Mouse (Mus musculus) spleen, postnatal 10 days (tissue): ENCODE measurements at regions not wholly inside any gene's neighbourhood (a gene's known extent, or its start where the extent isn't known, plus 50 kb on each side); places are given as distances from the start of the nearest gene placed in this dataset.

ENCODE experiments used
- DNase-seq, 2 experiments: peaks; one replicate each; pipeline ENCODE4 v3.0.0; 2021 to 2022; ENCODE audit warnings: low spot score in 2 of 2

DNA sequence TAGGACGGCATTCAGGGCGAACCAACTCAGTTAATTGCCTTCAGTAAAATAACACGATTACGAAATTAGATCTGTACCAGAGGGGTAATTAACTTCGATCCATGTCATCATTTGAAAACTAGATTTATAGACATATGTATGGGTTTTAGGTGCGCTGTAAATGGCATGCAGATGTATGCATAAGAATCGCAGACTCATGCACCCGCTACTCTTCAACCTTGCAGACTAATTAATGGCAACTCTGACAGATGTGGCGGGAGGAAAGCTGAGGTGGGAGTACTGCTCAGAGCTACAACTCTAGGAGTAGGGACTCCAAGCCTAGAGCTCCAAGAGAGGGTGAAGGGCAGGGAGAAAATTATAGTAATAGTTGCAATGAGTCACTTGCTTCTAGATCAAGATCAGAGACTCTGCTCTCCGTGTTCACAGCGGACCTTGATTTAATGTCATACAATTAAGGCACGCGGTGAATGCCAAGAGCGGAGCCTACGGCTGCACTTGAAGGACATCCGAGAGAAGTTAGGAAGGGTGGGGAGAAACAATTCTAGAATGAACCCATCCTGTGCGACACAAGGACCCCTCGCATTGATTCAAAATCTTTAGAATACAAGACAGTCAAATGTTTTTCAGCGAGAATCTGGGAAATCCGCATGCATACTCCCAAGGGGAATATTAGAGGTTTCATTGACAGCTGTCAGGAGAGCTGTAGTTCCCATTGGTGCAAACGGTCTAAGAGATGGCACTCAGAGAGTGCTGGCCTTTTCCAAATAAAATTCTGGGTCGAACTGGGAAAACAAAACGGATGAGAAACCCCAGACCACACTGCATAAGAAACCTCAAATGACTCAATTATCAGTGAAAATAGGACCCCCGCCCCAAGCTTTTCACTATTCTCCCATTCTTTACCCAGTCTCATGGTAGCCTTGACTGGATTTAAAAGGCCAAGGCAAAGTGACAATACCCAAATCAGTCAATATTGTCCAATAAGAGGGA is 152.6 kb upstream of the Cypt12 start:
- no peak for DNase-seq

DNA sequence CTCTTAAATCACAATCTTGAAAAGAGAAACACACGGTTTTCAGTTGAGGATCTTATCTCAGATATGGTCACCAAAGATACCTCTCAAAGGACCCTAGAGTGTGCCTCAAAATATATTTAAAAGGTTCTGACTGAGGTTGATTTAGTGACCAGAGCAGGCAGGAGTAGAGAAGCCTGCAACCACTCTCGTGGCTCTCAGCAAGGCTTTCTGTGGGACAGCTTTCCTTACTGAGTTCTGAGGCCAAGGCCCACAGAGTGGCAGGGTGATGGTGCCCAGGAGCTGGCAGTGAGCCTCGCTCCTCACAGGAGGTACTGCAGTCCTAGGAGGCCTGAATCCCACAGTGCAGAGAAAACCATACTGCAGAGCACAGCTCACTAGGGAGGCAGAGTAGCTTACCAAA is 151.4 kb upstream of the Cypt12 start:
- no peak for DNase-seq

DNA sequence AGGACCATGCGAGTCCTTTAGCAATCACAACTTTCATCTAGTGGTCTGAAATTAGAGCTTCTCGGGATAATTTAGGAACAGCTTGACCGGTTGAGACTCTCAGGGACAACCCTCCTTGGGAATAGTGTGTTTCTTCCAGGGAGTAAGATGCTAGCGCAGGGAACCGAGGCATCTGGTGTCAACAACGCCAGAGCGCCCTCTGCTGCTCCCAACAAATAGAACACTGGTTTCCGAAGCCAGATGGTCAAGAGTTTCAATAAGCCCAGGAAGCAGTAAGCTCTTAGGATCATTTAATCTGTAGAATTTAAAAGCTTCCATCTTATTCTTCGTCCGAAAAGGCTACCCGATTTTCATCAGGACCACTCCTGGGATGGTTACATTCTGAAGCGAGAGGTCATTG is 149.8 kb upstream of the Cypt12 start:
- no peak for DNase-seq

GRCm38 (mm10) chr3:17799120-17799519 is 149.1 kb upstream of the Cypt12 start:
- no peak for DNase-seq

GRCm38 (mm10) chr3:17800810-17801209 is 147.4 kb upstream of the Cypt12 start:
- DNase-seq, result no peak

DNA sequence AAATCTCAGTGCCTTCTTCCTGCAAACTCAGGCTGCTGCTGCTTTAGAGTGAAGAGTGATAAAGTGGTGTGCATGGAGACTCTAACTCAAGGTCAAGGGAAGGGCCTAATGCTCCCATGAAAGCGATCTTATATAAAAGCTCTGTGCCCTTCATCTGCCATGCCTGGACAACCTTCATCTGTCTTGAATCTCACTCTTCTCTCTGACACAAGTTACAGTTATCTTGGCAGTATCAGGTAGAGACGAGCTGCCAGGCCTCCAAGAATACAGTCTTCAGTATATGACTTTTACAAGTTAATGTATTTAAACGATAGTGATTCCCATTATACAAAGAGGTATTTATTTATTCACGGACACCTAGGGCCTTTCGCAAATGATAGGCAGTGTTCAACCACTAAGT is 146.7 kb upstream of the Cypt12 start:
- no peak for DNase-seq

DNA sequence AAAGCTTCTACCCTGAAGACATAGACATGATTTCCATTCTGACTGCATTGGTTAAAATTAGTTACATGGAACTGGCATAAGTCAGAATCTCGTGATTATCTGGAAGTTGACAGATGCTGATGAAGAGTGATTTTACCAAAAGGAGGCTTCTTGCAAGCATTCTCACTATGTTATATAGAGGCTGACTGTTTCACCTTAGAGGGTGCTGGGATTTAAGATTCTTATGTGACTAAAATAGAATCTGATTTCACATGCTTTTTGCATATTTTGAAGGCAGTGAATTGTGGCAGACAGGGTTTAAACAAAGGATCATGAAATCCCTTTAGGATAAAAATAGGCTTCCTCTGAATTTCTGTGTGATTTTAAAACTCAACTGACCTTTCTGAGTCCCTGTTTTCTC is 143.0 kb upstream of the Cypt12 start:
- no peak for DNase-seq

DNA sequence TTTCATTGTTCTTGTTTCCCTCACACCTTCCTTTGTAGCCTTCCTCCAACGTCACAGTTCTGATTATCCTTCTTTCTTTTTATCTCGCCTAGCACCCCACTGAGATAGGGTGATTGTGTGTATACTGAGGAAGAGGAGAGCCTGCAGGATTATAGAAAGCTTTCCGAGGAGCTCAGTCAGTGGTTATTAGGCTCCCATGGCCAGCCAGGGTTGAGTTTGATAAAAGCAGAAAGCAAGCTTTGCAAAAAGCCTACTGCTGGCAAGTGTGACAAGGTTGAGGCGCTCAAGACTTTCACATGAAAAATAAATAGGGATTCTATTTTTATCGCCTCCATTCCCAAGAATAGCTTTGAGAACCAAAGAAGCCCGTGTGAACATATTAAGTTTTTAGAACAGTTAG is 136.9 kb upstream of the Cypt12 start:
- no peak for DNase-seq

GRCm38 (mm10) chr3:17824201-17824600 is 124.0 kb upstream of the Cypt12 start:
- DNase-seq, result no peak

GRCm38 (mm10) chr3:17824662-17825061 is 123.5 kb upstream of the Cypt12 start:
- no peak for DNase-seq

GRCm38 (mm10) chr3:17825254-17825890 is 122.8 kb upstream of the Cypt12 start:
- no peak for DNase-seq

- DNase-seq, result peak in 1 of 2 experiments; percentile 43
Observed at GRCm38 (mm10) chr3:17834706-17835105, 113.5 kb upstream of the Cypt12 start.

DNA sequence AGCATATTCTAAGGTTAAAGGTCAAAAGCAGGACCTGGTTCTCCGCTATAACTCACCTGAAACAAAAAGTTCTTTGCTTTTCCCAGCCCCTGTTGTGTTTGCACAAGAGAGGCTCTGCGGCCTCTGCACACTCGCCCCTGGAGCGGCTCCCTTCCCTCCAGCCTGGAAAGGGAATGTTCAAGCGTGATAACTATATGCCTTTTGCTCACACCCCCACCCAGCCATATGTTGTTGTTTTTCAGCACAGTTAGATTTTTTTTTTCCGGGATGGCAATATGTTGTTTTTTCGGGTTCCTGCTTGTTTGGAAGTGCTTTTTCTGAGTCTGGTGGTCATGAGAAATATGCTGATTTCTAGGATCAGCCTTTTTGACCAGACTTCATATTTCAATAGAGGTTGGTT is 100.6 kb upstream of the Cypt12 start:
- no peak for DNase-seq

DNA sequence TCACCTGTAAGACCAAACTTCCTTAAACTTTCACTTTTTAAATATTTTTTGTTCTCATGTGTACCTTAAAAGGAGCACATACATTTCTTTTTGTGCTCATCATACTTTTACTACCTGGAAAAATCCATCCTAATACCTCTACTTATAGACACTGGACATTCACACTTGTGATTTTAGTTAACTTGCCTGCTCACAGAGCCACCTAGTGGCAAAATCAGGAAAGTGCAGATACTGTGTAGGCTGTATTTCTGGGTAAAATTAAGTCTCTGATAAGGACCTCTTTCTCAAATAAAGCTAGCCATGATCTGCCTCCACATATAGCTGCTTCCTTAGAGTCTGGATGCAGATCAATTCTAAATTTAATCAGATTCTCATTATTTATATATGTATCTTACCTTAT is 100.0 kb upstream of the Cypt12 start:
- no peak for DNase-seq

DNA sequence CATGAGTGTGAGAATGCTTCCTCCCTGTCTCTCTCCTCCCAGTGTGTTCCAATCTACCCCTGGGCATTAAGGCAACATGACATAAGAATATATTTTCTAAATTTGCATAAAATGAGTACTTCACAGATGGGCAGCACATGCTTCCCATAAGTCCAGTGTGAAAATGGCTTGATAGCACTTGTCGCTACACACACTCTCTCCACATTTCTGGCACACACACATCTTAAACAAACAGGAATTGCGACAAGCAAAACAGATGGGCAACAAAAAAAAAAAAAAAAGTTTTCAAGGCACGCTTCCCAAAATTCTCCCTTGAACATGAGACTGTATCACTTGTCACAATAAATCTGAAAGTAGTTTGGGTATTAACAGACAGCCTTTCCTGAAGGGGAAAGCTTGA is 85.8 kb upstream of the Cypt12 start:
- no peak for DNase-seq

DNA sequence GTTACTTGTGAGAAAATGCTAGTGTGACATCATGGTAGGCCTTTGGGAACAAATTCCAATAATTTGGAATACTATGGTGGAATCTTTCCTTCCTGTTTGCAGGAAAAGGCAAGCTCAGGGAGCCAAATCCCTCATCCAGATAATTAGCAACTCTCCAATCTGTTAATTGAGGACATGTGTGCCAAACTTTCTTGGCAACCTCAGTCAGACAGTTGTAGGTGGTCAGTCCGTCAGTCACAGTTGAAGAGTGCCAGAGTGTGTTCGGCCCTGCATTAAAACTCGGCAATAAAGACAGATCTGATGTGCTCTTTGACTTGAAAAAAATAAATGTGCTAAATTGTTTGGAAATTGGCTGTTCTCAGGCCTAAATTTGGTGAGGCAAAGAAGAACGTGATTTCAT is 83.1 kb upstream of the Cypt12 start:
- no peak for DNase-seq

- no peak for DNase-seq
Observed at GRCm38 (mm10) chr3:17870895-17871482, 77.2 kb upstream of the Cypt12 start.

GRCm38 (mm10) chr3:17895869-17896268 is 52.3 kb upstream of the Cypt12 start:
- no peak for DNase-seq

DNA sequence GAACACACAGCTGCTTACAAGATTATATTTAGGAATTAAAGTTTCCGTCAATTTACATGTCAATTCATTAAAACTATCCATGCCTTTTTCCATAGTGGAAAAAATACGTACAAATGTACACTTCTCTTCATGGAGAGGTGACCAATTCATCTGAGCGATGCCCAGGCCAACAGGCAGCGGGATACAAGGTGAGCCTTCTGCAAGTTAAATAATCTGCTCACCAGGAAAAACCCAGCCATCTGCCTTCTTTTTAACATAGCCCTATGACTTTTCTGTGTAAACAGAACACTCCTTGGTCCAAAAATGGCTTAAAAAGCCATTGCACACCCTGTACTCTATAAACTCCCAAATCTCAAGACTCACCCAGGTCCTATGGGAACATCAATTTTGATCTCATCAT is 51.5 kb upstream of the Cypt12 start:
- no peak for DNase-seq
